Mouse (Mus musculus) forebrain, embryonic 10.5 days (tissue): ENCODE results near the gene Gnb1l. TPM values are rescaled to one million over a fixed set of nuclear protein-coding genes. Genes with fewer than 3 reads are reported as not detected.

ENCODE experiments used
- DNase-seq: peaks from one replicate; pipeline ENCODE4 v3.0.0-alpha.2; 2017; ENCODE audit warnings: low spot score; ENCODE audit errors: extremely low spot score
- H3K27ac ChIP-seq: fragments of 300-500 bp; sonication (generic); 2 replicates; pipeline ENCODE4 v1.5.1; 2016; ENCODE audit warnings: mild to moderate bottlenecking
- H3K27me3 ChIP-seq: fragments of 300-500 bp; sonication (generic); 2 replicates; pipeline ENCODE4 v1.6.1; 2016; ENCODE audit warnings: mild to moderate bottlenecking; ENCODE audit not compliant: poor library complexity, severe bottlenecking
- H3K36me3 ChIP-seq: fragments of 300-500 bp; sonication (generic); replicated peaks from 2 replicates; pipeline ENCODE4 v1.6.1; 2016; ENCODE audit warnings: mild to moderate bottlenecking, moderate library complexity
- H3K4me1 ChIP-seq: fragments of 300-500 bp; sonication (generic); 2 replicates; pipeline ENCODE4 v1.6.1; 2016
- H3K4me3 ChIP-seq: fragments of 300-500 bp; sonication (generic); 2 replicates; pipeline ENCODE4 v1.5.1; 2016; ENCODE audit warnings: mild to moderate bottlenecking, moderate library complexity
- H3K9me3 ChIP-seq: fragments of 300-500 bp; sonication (generic); 2 replicates; pipeline ENCODE4 v1.6.1; 2016; ENCODE audit warnings: mild to moderate bottlenecking, moderate library complexity
- WGBS: fragments of 180-500 bp; shearing (Covaris S2); methylation state at CpG from one replicate; pipeline ENCODE4 v1.1.7; 2016; 5-methylcytosine and 5-hydroxymethylcytosine counted together
- polyA plus RNA-seq: library from polyadenylated mRNA; unstranded; fragments of >200 nt; fragmentation: Nextera tagmentation; extraction: Ambion mirVana; gene quantifications from 2 replicates; pipeline ENCODE4 v1.2.1, GENCODE M21; 2016

Gnb1l gene
- polyA plus RNA-seq, 1 experiment from 2014 or later, result 17.2 TPM

GRCm38 (mm10) chr16:18470829-18471228, 27.7 kb upstream of the Gnb1l start:
- H3K4me3 ChIP-seq, result no peak overlapping the region
- 44% methylated on average over 1 of the region's 1 CpGs for WGBS
- no peak for DNase-seq
- H3K4me1 ChIP-seq, result peaks cover 16% of the 10 kb centered on the region
- H3K27me3 ChIP-seq, result no peaks in the 10 kb centered on the region
- H3K9me3 ChIP-seq, result no peaks in the 10 kb centered on the region
- H3K27ac ChIP-seq, result no peak overlapping the region
- peaks cover 58% of the 10 kb centered on the region for H3K36me3 ChIP-seq

DNA sequence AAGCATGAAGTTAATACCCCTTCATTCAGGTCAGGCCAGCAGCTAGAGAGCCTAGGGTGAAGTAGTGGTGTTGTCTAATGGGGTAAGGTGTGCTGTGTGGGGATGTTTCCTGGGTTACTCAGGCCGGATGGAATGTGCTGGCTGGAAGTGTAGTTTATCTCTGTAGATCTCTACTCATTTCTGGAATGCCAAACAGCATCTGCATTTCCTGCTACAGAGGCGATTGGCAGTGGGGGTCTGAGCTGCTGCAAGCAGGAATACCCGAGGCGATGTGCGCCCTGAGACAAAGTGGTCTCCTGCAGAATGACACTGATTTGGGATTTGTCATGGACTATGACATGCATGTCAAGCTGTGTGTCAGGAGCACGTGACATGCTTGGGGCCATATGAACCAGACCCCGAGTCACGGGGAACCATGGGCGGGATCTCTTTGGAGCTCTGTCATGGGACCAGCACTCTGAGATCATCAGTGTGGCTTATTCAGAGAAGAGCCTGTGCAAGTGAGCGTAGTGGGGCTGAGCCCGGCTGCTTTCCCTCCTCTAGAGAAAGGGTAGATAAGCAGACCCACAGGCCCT, 27.0 kb upstream of the Gnb1l start:
- no peak overlapping the region for H3K4me3 ChIP-seq
- peaks cover 16% of the 10 kb centered on the region for H3K4me1 ChIP-seq
- H3K27ac ChIP-seq, result no peak overlapping the region
- no peak for DNase-seq
- WGBS, result 87% methylated on average over 11 of the region's 11 CpGs
- H3K9me3 ChIP-seq, result no peaks in the 10 kb centered on the region
- H3K27me3 ChIP-seq, result no peaks in the 10 kb centered on the region
- H3K36me3 ChIP-seq, result peaks cover 60% of the 10 kb centered on the region

GRCm38 (mm10) chr16:18471976-18472375, 26.5 kb upstream of the Gnb1l start:
- Histone ChIP-seq H3K27me3 (no peaks in the 10 kb centered on the region), H3K9me3 (no peaks in the 10 kb centered on the region), H3K4me1 (peaks cover 16% of the 10 kb centered on the region), H3K4me3 (no peak overlapping the region), H3K36me3 (peaks cover 63% of the 10 kb centered on the region), H3K27ac (no peak overlapping the region)
- WGBS, result 83% methylated on average over 6 of the region's 6 CpGs
- no peak for DNase-seq

- 56% methylated on average over 4 of the region's 4 CpGs for WGBS
Measured at GRCm38 (mm10) chr16:18472416-18472815, 26.1 kb upstream of the Gnb1l start.

GRCm38 (mm10) chr16:18472976-18473375, 25.5 kb upstream of the Gnb1l start:
- no peak for DNase-seq
- Histone ChIP-seq H3K4me3 (no peak overlapping the region), H3K36me3 (peaks cover 70% of the 10 kb centered on the region), H3K9me3 (no peaks in the 10 kb centered on the region), H3K27me3 (no peaks in the 10 kb centered on the region), H3K27ac (peak overlapping the region; percentile 60), H3K4me1 (peaks cover 16% of the 10 kb centered on the region)
- 93% methylated on average over 8 of the region's 8 CpGs for WGBS

More at GRCm38 (mm10) chr16:18472416-18472815, 26.1 kb upstream of the Gnb1l start:
- Histone ChIP-seq H3K27me3 (no peaks in the 10 kb centered on the region), H3K36me3 (peaks cover 64% of the 10 kb centered on the region), H3K9me3 (no peaks in the 10 kb centered on the region), H3K4me1 (peaks cover 16% of the 10 kb centered on the region), H3K4me3 (no peak overlapping the region), H3K27ac (peak overlapping the region; percentile 60)
- no peak for DNase-seq

GRCm38 (mm10) chr16:18474021-18474420, 24.5 kb upstream of the Gnb1l start:
- peaks cover 75% of the 10 kb centered on the region for H3K36me3 ChIP-seq
- WGBS, result 93% methylated on average over 2 of the region's 2 CpGs
- H3K27ac ChIP-seq, result no peak overlapping the region
- DNase-seq, result no peak
- H3K4me1 ChIP-seq, result peaks cover 17% of the 10 kb centered on the region
- no peaks in the 10 kb centered on the region for H3K27me3 ChIP-seq
- no peak overlapping the region for H3K4me3 ChIP-seq
- no peaks in the 10 kb centered on the region for H3K9me3 ChIP-seq

- H3K27me3 ChIP-seq, result peaks cover 10% of the 10 kb centered on the region; the same call in 1 of the 2 replicates
- H3K4me1 ChIP-seq, result peaks cover 12% of the 10 kb centered on the region
- no peak overlapping the region for H3K4me3 ChIP-seq
- H3K9me3 ChIP-seq, result no peaks in the 10 kb centered on the region
- DNase-seq, result no peak
- 76% methylated on average over 6 of the region's 6 CpGs for WGBS
- no peak overlapping the region for H3K27ac ChIP-seq
- H3K36me3 ChIP-seq, result peaks cover 48% of the 10 kb centered on the region
Measured at GRCm38 (mm10) chr16:18477996-18478395, 20.5 kb upstream of the Gnb1l start.

GRCm38 (mm10) chr16:18479667-18480066, 18.8 kb upstream of the Gnb1l start:
- no peaks in the 10 kb centered on the region for H3K9me3 ChIP-seq
- peak overlapping the region; percentile 6; the same call in 1 of the 2 replicates for H3K27ac ChIP-seq
- DNase-seq, result no peak
- peaks cover 16% of the 10 kb centered on the region; the same call in 1 of the 2 replicates for H3K27me3 ChIP-seq
- H3K4me3 ChIP-seq, result no peak overlapping the region
- 25% methylated on average over 7 of the region's 7 CpGs for WGBS
- H3K4me1 ChIP-seq, result peaks cover 28% of the 10 kb centered on the region
- H3K36me3 ChIP-seq, result peaks cover 32% of the 10 kb centered on the region

DNA sequence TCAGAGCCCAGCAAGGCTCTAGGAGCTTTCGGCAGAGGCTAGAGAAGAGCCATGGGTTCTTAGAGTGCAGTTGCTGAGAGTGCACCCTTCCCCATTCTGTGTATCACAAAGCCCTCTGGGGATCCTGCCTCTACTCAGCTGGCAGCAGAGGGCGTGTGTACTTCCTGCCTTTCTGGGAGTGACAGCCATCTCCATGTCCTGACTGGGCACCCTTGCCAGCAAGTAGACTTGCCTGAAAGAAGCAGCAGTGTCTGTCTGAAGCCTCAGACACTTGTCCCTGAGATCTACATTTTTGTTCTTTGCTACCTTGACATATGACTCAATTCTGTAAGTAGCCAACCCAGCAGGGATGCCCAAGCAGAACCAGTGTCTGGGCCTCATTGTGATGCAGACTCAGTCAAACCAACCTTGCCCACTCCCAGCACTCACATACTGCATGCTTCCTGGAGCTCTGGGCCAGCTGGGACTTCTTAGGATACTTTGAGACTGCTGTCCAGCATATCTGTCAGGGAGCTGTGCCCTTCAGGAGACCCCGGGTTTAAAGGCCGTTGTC, 17.5 kb upstream of the Gnb1l start:
- Histone ChIP-seq H3K9me3 (no peaks in the 10 kb centered on the region), H3K36me3 (peaks cover 19% of the 10 kb centered on the region), H3K27me3 (peaks cover 16% of the 10 kb centered on the region; the same call in 1 of the 2 replicates), H3K4me3 (no peak overlapping the region), H3K27ac (no peak overlapping the region), H3K4me1 (peaks cover 33% of the 10 kb centered on the region)
- 70% methylated on average over 4 of the region's 4 CpGs for WGBS
- DNase-seq, result no peak

- peaks cover 14% of the 10 kb centered on the region; the same call in 1 of the 2 replicates for H3K36me3 ChIP-seq
- WGBS, result 92% methylated on average over 3 of the region's 3 CpGs
- no peaks in the 10 kb centered on the region for H3K9me3 ChIP-seq
- DNase-seq, result no peak
- H3K27me3 ChIP-seq, result peaks cover 16% of the 10 kb centered on the region; the same call in 1 of the 2 replicates
- H3K27ac ChIP-seq, result no peak overlapping the region
- no peak overlapping the region for H3K4me3 ChIP-seq
- peaks cover 33% of the 10 kb centered on the region for H3K4me1 ChIP-seq
Measured at GRCm38 (mm10) chr16:18482431-18482830, 16.1 kb upstream of the Gnb1l start.

DNA sequence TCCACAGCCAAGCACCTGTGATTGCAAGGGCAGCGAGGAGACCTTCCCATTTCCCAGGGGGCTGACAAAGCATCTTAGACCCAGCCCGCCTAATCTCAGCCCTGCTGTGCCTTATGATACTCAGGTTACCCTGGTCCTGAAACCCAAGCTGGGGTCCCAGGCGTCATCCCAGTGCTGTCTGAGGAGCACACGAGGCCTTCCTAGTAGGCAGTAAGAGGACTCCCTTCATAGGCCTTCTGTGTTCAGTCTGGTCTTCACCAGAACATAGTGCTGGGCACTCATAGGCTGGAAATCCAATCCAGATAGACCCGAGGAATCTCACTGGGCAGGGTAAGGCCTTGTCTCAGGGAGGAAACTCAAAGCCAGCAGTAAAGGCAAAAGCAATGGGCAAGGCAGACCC, 14.7 kb upstream of the Gnb1l start:
- peak overlapping the region; percentile 42 for H3K27ac ChIP-seq
- no peak for DNase-seq

GRCm38 (mm10) chr16:18484386-18484785, 14.1 kb upstream of the Gnb1l start:
- no peak overlapping the region for H3K4me3 ChIP-seq
- no peak for DNase-seq
- peak overlapping the region; percentile 76 for H3K27ac ChIP-seq
- H3K4me1 ChIP-seq, result peaks cover 29% of the 10 kb centered on the region
- WGBS, result 14% methylated on average over 4 of the region's 4 CpGs
- H3K36me3 ChIP-seq, result no peaks in the 10 kb centered on the region
- peaks cover 16% of the 10 kb centered on the region; the same call in 1 of the 2 replicates for H3K27me3 ChIP-seq
- H3K9me3 ChIP-seq, result no peaks in the 10 kb centered on the region

More for the DNA sequence above, 14.7 kb upstream of the Gnb1l start:
- H3K36me3 ChIP-seq, result 0 out of 2 replicates have a peak, but pooled peaks cover 2% of the 10 kb centered on the region
- no peak overlapping the region for H3K4me3 ChIP-seq
- 61% methylated on average over 5 of the region's 5 CpGs for WGBS
- H3K9me3 ChIP-seq, result no peaks in the 10 kb centered on the region
- H3K4me1 ChIP-seq, result peaks cover 33% of the 10 kb centered on the region
- peaks cover 16% of the 10 kb centered on the region; the same call in 1 of the 2 replicates for H3K27me3 ChIP-seq

- H3K4me3 ChIP-seq, result no peak overlapping the region
- peaks cover 23% of the 10 kb centered on the region for H3K4me1 ChIP-seq
- peaks cover 16% of the 10 kb centered on the region; the same call in 1 of the 2 replicates for H3K27me3 ChIP-seq
- no peaks in the 10 kb centered on the region for H3K9me3 ChIP-seq
- 35% methylated on average over 5 of the region's 5 CpGs for WGBS
- no peak for DNase-seq
- peak overlapping the region; percentile 76 for H3K27ac ChIP-seq
- H3K36me3 ChIP-seq, result no peaks in the 10 kb centered on the region
Measured at GRCm38 (mm10) chr16:18484794-18485435, 13.6 kb upstream of the Gnb1l start.
